Mouse (Mus musculus) T-helper 1 cell (primary cell): Measurements from ENCODE around the gene Ormdl2.
"Not testable (repeated sequence)": the region's sequence is repeated elsewhere in the genome, so short reads cannot be mapped to it uniquely, and the experiment has no call there.

ENCODE experiments used
- in situ Hi-C: fragments of 300-600 bp; cut with MboI, MseI; formaldehyde crosslinking; loops from one replicate; pipeline ENCODE4 v1.15.1; 2025; ENCODE audit warnings: high pct_unique_total_duplicates

The Ormdl2 gene

DNA sequence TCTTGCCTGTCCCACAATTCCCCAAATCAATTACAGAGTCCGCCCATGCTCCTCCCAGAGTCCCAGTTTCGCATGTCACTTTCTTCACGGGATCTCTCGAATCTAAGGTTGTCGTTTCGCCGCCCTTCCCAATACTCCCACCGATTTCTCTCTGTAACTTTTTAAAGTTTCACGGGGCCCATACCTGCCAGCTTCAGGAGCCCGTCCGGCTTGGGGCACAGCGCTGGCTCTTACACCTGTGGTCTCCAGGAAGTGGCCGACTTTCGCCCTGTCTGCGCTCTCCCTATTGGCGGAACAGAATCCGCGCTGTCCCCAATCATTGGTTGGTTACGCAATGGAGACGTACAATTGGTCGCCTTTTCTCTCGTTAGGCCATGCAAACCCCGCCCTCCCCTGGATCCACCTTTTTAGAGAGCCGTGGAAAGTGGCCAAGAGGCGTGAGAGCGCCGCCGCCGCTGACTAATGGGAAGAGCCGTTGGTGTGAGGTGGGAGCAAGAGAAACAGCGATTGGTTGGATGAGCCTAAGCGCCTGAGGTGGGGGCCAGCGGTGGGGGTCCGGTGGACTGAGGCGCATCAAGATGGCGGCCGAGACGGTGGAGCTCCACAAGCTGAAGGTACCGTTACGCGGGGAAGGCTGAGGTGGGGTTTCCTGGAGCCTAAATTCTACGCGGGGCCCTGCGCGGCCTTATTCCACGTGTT is at the start of gene Ormdl2:
Gene Ormdl2, minus strand, starts transcription at position 288 of the 699 bp plus-strand sequence.
- in situ Hi-C loops: no loop called here

DNA sequence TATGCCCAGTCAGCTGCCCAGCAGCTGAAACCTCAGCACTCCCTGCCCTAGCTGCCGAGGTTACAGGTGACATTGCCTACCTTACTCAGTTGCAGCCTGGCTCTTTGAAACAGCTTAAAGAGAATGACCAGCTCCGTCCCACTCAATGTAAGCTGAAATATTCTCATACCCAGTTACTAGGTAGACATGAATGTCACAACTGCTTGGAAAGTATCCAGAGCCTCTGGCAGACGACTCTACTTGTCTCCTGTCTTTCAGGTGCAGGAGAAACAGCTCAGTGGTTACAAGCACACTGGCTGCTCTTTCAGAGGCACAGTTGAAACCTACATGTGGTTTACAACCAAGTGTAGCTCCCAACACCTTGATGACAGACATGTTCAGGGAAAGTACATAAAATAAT is 48.9 kb upstream of the Ormdl2 start:
- in situ Hi-C loops: no loop called here

DNA sequence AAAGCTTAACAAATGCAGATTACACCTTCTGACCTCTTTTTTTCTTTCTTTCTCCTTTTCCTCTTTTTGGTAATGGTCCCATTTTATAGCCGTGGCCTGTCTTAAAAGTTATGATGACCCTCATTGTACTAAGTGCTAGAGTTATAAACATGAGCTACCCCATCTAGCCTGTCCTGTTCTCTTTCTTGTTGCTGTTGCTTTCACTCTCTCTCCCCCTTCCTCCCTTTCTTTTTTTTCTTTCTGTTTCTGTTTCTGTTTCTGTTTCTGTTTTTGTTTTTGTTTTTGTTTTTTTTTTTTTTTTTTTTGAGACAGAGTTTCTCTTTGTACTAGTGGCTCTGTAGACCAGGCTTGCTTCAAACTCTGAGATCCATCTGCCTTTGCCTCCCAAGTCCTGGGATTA is 45.1 kb upstream of the Ormdl2 start:
- in situ Hi-C loops: no loop called here

DNA sequence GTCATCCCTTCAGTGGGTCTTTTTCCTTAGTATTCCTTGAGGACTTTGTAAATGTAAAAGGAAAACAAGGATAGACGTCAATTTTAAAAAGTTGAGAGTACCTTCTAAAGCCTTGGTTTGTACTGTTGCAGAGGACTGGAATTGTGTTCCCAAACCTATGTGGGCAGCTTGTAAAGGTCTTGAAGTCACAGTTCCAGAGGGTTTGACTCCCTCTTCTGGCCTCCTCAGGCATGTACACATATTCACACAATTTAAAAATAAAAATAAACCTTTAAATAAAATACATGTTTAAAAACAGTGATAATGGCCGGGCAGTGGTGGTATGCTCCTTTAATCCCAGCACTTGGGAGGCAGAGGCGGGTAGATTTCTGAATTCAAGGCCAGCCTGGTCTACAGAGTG is 44.6 kb upstream of the Ormdl2 start:
- in situ Hi-C loops: no loop called here

DNA sequence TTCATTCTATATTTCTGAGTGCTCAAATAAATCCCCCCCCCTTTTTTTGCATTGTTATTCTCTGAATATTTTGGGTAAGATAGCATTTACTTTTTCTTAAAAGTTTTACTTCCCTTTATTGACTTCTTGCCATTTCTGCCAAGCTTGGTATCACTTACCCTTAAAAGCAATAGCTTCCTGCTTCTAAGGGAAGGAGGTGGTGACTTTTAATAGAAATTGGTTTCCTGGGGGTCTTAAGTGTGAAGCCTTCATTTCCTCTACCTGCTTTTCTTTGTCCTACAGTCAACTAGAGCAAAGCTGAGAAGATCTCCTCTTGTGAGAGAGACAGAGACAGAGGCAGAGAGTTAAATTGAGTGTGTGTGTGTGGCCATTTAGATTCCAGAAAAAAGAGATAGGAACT is 39.7 kb upstream of the Ormdl2 start:
- in situ Hi-C loops: no loop called here

DNA sequence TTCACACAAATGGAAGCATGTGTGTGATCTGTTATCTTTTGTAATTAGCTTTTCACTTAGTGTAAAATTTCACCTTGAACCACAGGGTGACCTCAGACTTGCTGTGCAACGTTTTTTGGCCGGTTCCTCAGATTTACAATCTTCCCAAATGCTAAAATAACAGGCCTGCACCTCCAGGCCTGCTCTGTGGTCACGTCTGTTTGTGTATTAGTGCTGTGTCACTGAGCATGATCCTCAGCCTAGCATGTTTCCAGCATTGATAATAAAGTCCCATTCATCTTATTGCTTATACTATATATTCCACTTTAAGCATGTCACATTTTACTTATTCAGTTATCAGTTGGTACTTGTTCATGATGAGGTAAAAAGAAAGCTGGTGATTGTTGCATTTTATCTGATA is 28.9 kb upstream of the Ormdl2 start:
- in situ Hi-C loops: no loop called here

DNA sequence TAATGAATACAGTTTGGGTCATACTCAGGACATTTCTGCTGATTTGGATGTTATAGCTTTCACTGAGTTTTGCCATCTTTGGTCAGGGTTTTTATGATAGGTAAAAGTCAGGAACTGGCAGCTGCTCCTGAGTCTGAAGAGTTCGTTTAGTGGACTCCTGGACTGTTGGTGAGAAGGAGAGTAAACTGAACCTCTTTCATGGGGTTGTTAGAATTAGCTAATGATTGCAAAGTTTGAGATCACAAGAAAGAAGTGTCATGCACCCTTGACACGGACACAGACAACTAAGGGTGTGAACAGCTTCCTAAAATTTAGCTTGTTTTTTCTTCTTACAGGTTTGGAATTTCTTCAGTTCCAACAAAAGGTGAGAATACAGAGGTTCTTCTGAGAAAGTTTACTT is 27.0 kb upstream of the Ormdl2 start:
- in situ Hi-C loops: loop anchor here (10.0 kb wide), 1 partner anchor 46 kb away; the partner anchor contains the start of gene Gdf11

DNA sequence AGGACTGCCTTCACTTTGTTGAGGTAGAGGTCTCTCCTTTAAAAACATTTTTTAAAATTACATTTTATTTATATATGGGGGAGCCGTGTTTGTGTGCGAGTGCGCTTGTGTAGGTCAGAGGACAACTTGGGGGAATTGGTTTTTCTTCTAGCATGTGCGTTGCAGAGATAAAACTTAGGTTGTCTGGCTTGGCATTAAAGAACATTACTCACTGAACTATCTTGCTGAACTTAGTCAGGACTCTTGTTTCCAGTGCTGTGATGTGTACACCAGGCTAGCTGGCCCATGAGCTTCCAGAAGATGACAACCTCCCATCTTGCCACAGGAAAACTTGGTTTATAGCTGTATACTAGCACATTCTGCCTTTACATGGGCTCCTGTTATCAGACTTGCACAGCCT is 25.2 kb upstream of the Ormdl2 start:
- in situ Hi-C loops: loop anchor here (10.0 kb wide), 1 partner anchor 48 kb away; the partner anchor contains the start of gene Gdf11

DNA sequence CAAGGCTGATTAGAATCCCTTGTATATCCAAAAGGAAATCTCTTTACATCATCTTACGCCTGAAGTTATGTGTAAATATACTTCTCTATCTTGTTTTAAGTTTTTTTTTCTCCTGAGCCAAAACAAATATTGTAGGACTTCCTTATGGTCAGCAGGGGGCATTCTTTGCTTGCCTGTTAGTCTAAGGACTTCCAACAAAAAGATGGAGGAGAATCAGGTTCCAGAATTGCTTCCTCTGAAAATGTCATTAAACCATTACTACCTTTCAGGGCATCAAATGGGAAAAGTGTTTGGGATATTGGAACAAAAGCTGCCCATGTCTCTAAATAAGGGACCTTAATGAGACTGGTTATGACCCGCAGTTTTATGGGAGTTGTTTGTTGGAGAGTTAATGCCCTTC is 24.1 kb upstream of the Ormdl2 start:
- in situ Hi-C loops: loop anchor here (10.0 kb wide), 1 partner anchor 49 kb away; the partner anchor contains the start of gene Gdf11

DNA sequence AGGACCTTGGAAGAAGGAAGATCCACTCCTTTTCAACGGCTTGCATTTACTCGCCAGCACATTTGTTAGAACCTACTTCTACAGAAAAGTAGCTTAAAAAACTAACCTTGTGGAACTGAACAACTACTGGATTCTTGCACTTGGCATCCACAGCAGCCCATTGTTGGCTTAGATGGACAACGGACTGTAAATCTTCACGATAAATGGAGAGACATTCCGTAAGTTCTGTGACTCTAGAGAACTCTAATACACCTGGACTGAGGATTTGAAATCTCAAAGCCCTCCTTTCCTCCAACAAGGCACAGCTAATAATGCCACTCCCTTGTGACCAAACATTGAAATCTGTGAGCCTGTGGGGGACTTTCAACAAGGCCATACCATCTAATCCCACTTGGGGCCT is 21.8 kb upstream of the Ormdl2 start:
- in situ Hi-C loops: loop anchor here (10.0 kb wide), 1 partner anchor 52 kb away; the partner anchor contains the start of gene Gdf11

DNA sequence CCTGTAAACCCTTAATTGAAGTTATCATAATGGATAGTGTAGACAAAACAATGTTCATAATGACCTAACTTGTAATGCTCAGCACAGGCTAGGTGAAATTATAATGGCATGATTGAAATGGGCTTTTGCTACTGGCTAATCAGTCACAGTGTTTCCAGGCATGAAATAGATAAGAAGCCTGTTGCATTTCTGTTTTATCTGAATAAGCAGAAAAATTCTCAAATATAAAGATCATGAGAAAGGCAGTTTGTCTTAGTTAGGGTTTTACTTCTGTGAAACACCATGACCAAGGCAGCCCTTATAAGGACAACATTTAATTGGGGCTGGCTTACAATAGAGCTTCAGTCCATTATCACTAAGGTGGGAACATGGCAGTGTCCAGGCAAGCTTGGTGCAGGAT is 19.2 kb upstream of the Ormdl2 start:
- in situ Hi-C loops: loop anchor here (10.0 kb wide), 1 partner anchor 54 kb away; the partner anchor contains the start of gene Gdf11

DNA sequence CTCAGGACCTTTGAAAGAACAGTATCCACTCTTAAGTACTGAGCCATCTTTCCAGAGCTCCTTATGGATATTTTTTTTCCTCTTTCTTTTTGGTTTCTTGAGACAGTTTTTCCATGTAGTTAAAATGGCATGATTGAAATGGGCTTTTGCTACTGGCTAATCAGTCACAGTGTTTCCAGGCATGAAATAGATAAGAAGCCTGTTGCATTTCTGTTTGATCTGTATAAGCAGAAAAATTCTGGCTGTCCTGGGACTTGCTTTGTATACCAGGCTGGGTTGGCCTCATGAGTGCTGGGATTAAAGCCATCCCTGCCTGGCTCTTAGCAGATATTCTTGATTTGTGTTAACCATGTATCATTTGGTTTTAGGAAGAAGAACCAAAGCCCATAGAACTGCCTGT is 18.0 kb upstream of the Ormdl2 start:
- in situ Hi-C loops: no loop called here

DNA sequence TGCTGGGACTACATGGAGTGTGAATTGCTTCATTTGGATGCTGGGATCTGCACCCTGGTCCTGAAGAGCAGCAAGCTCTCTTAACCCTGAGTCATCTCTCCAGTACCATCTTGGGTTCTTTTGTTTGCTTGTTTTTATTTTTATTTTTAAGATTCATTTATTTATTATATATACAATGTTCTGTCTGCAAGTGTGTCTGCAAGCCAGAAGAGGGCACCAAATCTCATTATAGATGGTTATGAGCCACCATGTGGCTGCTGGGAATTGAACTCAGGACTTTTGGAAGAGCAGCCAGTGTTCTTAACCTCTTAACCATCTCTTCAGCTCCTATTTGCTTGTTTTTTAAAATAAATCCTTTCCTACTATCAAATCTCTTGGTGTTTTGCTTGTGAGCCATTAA is 16.0 kb upstream of the Ormdl2 start:
- in situ Hi-C loops: no loop called here

DNA sequence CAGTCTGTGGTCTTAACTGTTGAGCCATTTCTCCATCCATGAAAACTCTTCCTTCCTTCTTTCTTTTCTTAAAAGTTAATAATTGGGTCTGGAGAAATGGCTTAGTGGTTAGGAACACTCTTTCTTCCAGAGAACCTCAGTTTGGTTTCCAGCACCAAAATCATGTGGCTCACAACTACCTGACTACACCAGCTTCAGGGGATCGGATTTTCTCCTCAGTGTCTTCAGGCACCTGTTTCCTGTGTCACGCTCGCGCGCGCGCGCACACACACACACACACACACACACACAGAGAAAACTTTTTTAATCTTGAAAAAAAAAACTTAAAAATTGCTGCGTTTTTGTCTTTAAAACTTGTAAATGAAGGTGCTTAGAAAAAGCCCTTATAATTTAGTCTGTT is 2.4 kb upstream of the Ormdl2 start:
- in situ Hi-C loops: no loop called here

DNA sequence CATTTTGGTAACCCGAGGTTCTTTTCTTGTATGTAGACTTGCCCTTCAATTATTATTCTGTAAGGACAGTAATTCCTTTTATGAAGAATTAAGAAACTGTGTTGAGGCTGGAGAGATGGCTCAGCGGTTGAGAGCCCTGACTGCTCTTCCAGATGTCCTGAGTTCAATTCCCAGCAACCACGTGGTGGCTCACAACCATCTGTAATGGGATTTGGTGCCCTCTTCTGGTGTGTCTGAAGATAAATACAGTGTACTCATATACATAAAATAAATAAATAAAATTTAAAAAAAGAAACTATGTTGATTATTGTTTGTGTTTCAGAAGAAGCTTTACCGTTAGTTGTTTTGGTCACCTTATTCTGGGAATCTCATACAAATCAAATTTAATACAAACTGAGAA is 1.6 kb upstream of the Ormdl2 start:
- in situ Hi-C loops: not testable (repeated sequence)

DNA sequence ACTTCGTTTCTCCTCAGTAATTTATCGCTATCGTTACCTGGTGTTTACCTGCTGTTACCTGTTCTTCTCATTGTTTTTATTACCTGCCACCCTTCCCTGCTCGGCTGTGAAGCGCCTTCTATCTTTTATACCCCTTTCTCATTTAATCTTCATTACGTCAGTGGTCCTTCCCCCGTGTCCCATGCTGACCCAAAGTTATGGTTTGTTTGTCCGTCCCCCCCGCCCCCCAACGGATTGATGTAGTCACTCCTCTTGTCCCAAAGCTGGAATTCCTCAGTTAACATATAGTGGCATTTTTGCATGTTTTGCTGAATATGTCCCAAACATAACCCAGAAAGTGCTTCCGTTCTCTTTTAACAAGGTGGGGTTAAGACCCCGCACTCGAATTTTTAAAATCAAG is 690 bp upstream of the Ormdl2 start:
- in situ Hi-C loops: no loop called here

DNA sequence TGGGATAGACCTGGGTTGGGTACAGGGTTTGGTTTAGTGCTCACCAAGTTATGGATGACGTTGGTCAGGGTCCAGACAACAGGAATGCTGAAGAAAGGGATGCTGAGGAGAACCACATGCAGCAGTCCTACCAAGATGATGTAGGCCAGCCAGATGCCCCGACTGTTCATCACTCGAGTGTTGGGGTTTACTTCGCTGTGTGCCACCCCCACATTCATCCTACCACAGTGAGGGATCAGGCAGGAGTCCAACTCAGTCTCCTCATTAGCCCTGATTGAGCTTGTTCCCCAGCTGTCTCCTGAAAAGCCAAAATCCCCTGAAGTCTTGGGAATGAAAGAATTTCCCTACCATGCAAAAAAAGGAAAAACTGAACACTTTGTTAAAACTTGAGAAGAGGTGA is 1.2 kb downstream of the Ormdl2 start:
- in situ Hi-C loops: no loop called here

DNA sequence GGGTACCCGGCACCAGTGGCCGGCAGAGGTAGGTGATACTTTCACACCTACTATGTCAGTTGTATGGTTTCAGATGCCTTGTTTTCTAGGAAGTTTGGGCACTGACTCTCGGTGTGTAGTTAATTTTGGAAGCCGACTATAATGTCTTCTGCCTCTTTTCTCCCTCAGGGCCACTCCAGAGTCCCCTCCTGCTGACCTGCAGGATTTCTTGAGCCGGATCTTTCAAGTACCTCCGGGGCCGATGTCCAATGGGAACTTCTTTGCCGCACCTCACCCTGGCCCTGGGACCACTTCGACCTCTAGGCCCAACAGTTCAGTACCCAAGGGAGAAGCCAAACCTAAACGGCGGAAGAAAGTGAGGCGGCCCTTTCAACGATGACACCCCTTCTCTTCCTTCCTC is 4.4 kb downstream of the Ormdl2 start, which contains the start of gene Sarnp:
Gene Sarnp, plus strand, starts transcription at position 301 of the 400 bp plus-strand sequence.
- in situ Hi-C loops: no loop called here

DNA sequence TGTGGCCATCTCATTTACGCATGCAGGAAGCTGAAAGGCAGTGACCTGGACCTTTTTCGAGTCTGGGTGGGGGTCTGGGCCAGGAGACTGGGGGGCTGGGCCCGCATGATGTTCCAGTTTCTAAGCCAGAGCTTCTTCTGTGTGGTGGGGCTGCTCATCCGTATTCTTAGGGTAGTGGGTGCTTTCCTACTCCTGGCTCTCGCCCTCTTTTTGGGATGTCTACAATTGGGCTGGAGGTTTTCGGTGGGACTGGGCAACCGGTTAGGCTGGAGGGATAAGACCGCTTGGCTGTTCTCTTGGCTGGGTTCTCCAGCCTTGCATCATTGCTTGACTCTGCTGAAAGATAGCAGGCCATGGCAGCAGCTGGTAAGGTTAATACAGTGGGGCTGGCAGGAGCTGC is 14.4 kb downstream of the Ormdl2 start:
- in situ Hi-C loops: no loop called here

DNA sequence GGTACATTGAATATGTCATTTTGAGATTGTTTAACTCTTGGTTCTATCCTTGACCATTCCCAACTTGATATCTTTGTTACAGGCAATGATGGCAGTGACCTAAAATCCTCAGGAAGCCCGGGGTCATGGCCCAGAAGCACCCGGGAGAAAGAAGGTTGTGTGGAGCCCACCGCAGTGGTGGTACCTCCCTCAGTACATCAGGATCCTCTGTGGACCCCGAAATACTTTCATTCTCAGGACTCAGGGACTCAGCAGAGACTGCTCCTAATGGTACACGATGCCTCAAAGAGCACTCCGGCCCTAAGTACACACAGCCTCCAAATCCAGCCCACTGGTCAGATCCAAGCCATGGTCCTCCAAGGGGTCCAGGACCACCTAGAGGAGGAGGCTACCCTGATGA is 15.4 kb downstream of the Ormdl2 start:
- in situ Hi-C loops: no loop called here

DNA sequence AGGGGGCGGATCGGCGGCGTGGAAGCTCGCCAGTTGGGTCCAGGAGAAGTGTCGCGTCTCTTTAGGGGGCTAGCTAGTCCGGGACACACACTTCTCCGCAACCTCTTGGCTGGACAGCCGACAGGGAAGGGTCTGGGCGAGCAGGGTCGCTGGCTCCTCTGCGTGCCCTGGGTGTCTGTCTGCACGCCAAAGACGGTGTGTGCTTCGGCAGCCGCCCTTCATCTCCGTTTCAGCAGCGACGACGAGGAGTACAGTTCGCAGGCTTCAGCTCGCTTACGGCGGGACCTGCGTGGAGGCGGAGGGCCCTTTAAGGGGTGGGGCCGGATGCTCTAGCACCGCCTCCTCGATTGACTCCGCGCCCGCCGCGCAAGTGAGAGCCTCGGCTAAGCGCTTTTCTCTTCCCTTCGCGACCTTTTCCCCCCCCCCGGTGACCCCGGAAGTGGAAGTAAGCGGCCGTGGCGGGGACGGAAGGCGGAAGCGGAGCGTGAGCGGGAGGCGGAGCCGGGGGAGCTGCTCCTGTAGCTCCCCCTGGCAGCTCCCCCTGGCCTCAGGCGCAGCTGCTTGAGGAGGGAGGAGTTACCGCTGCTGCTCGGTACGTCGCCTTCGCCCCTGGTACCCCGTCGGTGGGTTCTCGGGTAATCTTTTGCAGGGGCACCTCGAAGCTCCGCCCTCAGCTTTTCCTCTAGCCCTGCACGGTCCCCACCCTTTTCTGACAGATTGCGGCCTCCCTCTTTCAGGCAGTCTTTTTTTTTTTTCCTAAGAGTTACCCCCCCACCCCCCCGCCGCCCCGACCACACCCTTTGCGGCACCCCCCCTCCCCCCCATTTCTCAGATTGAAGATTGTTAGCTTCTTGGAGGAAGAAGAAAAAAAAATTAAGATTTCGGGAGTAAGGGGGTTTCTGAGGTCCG is 16.1 kb downstream of the Ormdl2 start:
- in situ Hi-C loops: no loop called here

DNA sequence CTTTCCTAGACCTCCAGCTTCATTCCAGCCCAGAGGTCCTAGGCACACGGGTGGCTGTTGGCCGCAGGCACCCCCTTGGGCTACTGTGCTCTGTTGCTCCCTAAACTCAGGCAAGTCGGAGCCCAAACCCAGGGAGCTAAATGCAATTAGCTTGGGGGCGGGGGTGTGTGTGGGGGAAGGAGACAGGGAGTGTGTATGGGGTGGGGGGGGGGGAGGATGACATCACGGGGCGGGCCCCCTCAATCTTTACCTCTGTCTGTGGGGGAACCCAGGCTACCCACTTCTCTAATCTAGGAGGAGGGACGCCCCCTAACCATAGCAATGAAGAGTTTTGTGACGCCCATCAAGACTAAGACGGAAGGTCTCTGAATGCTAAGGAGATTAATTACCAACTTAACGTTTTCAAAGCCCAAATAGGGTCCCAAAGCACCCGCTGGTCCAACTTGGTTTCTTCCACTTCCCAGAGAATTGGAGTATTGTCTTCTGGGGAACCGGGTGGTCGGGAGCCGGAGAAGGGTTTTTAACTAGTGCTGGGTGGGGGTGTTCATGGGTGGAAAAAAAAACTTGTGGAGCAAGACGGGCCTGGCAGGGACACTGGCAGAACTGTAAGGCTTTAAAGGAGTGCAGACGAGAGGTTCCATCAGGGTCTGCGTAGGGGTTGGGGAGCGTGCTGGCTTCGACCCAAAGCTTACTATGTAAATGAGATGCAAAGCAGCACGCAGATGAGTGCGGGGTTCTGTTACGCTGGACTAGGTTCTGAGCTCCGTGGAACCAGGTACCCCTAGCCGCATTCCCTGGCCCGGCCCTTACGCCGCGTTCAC is 17.0 kb downstream of the Ormdl2 start, which contains the start of gene Tmem198b:
Gene Tmem198b, minus strand, starts transcription at position 100 of the 821 bp plus-strand sequence.
- in situ Hi-C loops: loop anchor here (5.0 kb wide), 1 partner anchor 52 kb away; no protein-coding TSS in a partner anchor
